Mouse (Mus musculus) midbrain, embryonic 11.5 days (tissue): ENCODE measurements around the gene Hsh2d. TPM values are rescaled to one million over a fixed set of nuclear protein-coding genes. Genes with fewer than 3 reads are reported as not detected.

Experiments
- ATAC-seq: fragments of 200-750 bp; cut with Nextera tagmentation; 2 replicates; pipeline ENCODE4 v1.8.0; 2017; ENCODE audit warnings: moderate TSS enrichment, moderate library complexity; ENCODE audit not compliant: low FRiP score
- DNase-seq: peaks from one replicate; pipeline ENCODE4 v3.0.0; 2015; ENCODE audit warnings: low spot score; ENCODE audit errors: missing footprints
- H3K27ac ChIP-seq: fragments of 300-500 bp; sonication (generic); 2 replicates; pipeline ENCODE4 v1.5.1; 2014; ENCODE audit warnings: low read depth, low read length
- H3K27me3 ChIP-seq: fragments of 300-500 bp; sonication (generic); 2 replicates; pipeline ENCODE4 v1.6.1; 2014; ENCODE audit warnings: mild to moderate bottlenecking, low read length, moderate library complexity, mixed read lengths; ENCODE audit not compliant: control insufficient read depth, insufficient read depth
- H3K36me3 ChIP-seq: fragments of 300-500 bp; sonication (generic); 2 replicates; pipeline ENCODE4 v1.6.1; 2014; ENCODE audit warnings: mild to moderate bottlenecking, low read length, moderate library complexity, mixed read lengths; ENCODE audit not compliant: control insufficient read depth, insufficient read depth
- H3K4me1 ChIP-seq: fragments of 300-500 bp; sonication (generic); 2 replicates; pipeline ENCODE4 v1.6.1; 2014; ENCODE audit warnings: low read length; ENCODE audit not compliant: control insufficient read depth, insufficient read depth
- H3K4me2 ChIP-seq: fragments of 300-500 bp; sonication (generic); 2 replicates; pipeline ENCODE4 v1.6.1; 2014; ENCODE audit warnings: mild to moderate bottlenecking, moderate library complexity
- H3K4me3 ChIP-seq: fragments of 300-500 bp; sonication (generic); 2 replicates; pipeline ENCODE4 v1.5.1; 2014; ENCODE audit warnings: low read depth, low read length
- H3K9ac ChIP-seq: fragments of 300-500 bp; sonication (generic); 2 replicates; pipeline ENCODE4 v1.6.1; 2014; ENCODE audit warnings: low read length
- H3K9me3 ChIP-seq: fragments of 300-500 bp; sonication (generic); 2 replicates; pipeline ENCODE4 v1.6.1; 2016; ENCODE audit warnings: low read length; ENCODE audit not compliant: control insufficient read depth
- WGBS: fragments of 180-500 bp; shearing (Covaris S2); extraction: QIAGEN DNeasy Blood & Tissue Kit; methylation state at CpG from one replicate; pipeline ENCODE4 v1.1.7; 2014; 5-methylcytosine and 5-hydroxymethylcytosine counted together
- polyA plus RNA-seq: library from polyadenylated mRNA; unstranded; fragments of >200 nt; fragmentation: Nextera tagmentation; extraction: Ambion mirVana; gene quantifications from 2 replicates; pipeline ENCODE4 v1.2.1, GENCODE M21; 2014

The Hsh2d gene
- polyA plus RNA-seq, 1 experiment from 2014 or later, result not detected

DNA sequence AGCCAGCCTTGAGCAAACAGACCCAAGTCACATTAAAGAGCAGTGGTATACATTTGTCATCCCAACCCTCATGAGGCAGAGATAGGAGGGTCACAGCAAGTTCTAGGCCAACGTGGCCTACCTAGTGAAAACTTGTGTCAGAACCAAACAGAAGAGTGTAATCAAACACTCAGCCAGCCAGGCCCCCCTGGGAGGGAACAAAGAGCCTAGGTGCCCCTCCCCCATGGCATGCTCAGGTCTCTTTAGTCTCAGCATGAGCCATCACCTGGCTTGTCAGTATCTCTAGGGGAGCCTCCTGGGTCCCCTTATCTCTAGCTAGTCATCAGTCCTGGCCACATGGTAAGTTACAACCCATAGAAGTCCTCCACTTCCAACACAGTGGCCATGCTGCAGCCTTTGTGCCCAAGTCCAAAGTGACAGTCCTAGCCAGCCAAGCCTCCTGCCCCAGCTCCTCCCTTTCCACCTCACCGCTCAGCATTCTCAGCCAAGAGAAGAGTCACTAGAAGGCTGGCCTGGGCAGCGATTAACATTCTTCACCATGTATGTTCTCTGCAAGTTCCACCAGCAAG is 19.7 kb upstream of the Hsh2d start:
- no peak overlapping the region for H3K4me3 ChIP-seq
- WGBS, result 95% methylated on average over 3 of the region's 3 CpGs
- peaks cover 23% of the 10 kb centered on the region for H3K36me3 ChIP-seq
- no peaks in the 10 kb centered on the region for H3K9me3 ChIP-seq
- ATAC-seq (no peak), DNase-seq (peak; percentile 33)
- no peaks in the 10 kb centered on the region for H3K4me1 ChIP-seq
- no peak overlapping the region for H3K9ac ChIP-seq
- H3K27me3 ChIP-seq, result no peaks in the 10 kb centered on the region
- H3K4me2 ChIP-seq, result no peak overlapping the region
- no peak overlapping the region for H3K27ac ChIP-seq

DNA sequence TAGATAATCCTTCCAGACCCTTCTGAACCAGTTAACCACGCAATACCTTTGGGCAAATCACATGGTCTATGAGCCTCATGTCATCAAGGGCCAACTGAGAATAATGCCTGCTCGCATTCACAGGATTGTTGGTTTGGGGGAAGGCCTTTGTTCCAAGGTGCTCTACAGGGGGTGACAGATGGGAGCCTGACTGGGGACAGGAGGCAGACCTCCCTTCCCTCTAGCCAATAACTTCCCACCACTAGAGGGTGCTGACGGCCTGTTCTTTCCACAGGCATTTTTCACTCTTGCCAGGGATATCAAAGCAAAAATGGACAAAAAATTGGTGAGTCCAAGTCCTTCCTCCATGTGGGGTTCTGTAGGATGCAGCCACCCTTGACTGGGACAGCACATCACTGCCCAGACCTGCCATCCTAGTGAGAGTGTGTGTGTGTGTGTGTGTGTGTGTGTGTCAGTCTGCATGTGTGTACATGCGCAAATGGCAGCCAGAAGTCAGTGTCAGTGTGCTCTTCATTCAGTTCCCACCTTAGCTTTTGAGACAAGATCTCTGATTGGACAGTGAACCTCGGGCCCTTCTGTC is 12.0 kb upstream of the Hsh2d start:
- H3K27me3 ChIP-seq, result no peaks in the 10 kb centered on the region
- no peak overlapping the region for H3K27ac ChIP-seq
- H3K36me3 ChIP-seq, result peaks cover 31% of the 10 kb centered on the region
- peak; percentile 57; the same call in 1 of the 2 replicates for ATAC-seq
- H3K9me3 ChIP-seq, result no peaks in the 10 kb centered on the region
- WGBS, result 56% methylated on average over 5 of the region's 5 CpGs
- H3K4me3 ChIP-seq, result no peak overlapping the region
- H3K9ac ChIP-seq, result no peak overlapping the region
- no peak overlapping the region for H3K4me2 ChIP-seq
- H3K4me1 ChIP-seq, result no peaks in the 10 kb centered on the region
- peak; percentile 93 for DNase-seq

DNA sequence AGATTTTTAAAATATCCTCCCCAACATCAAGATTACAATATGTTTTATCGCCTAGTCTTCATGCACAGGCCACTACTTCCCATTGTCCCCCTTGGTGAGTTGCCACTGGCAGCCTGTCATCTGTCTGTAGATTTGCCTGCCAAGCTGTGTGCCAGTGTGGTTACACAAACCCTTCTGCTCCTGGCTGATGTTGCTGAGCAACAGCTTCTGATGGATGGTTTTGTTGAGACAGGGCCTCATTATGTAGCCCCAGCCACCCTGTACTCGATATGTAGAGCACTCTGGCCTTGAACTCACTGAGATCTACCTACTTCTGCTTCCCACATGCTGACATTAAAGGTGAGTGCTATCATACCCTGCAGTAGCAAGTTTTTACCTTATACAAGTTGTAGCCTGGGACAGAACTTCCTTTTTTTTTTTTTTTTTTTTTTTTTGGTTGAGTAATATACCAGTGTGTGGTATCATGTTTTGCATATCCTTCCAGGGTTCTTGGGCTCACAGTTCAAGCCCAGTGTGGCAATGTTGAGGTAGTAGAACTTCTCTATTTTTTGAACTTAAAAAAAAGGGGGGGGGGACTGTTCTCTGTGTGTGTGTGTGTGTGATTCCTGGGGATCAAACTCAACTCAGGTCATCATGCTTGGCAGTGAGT is 5.8 kb upstream of the Hsh2d start:
- no peak for ATAC-seq
- no peaks in the 10 kb centered on the region for H3K9me3 ChIP-seq

DNA sequence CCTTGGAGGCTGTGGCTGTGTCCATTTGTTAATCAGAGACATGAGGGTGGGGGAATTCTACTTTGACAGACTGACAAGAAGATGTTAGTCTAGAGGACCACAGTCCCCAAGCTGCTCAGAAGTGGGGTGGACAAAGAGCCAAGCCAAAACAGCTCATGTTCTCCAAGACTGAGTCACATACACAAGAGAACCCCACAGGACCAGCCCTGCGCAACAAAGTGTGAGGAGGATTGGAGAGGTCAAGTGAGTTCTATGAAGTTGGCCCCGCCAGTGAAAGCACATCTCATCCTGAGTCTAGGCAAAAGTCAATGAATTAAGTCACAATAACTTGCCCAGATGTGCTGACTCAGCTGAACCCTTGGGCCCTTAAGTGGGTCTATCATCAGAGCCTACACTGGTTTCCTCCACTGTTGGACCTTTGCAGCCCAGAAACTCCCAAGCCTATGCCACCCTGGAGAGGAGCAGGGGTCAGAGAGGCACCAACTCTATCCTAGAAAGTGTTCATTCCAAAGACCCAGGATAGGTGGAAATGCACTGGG is 1.6 kb upstream of the Hsh2d start:
- Histone ChIP-seq H3K9ac (no peak overlapping the region), H3K36me3 (no peaks in the 10 kb centered on the region), H3K9me3 (no peaks in the 10 kb centered on the region), H3K27ac (no peak overlapping the region), H3K4me1 (no peaks in the 10 kb centered on the region), H3K27me3 (no peaks in the 10 kb centered on the region), H3K4me2 (no peak overlapping the region), H3K4me3 (no peak overlapping the region)
- WGBS, result 79% methylated on average over 2 of the region's 2 CpGs
- ATAC-seq, result no peak
- peak; percentile 10 for DNase-seq

More for the DNA sequence above, 5.8 kb upstream of the Hsh2d start:
- H3K9ac ChIP-seq, result no peak overlapping the region
- H3K27ac ChIP-seq, result no peak overlapping the region
- WGBS, result 84% methylated on average over 2 of the region's 2 CpGs
- H3K4me1 ChIP-seq, result no peaks in the 10 kb centered on the region
- H3K27me3 ChIP-seq, result no peaks in the 10 kb centered on the region
- peaks cover 7% of the 10 kb centered on the region; the same call in 1 of the 2 replicates for H3K36me3 ChIP-seq
- no peak overlapping the region for H3K4me2 ChIP-seq
- no peak overlapping the region for H3K4me3 ChIP-seq
- DNase-seq, result peak; percentile 53

DNA sequence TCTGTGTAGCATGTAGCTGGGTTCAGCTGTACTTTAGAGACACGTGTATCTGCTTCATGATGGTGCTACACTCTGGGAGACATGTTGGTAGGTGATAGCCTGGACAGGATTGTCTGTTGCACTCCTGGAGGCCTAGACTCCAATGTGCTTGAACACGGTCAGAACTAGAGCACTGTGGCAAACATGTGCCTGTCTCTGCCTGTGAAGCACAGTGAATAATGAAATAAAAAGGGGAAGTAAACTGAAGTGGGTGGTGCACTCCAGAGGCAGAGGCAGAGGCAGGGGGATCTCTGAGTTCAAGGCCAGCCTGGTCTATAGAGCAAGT is 739 bp downstream of the Hsh2d start:
- WGBS, result 86% methylated on average over 2 of the region's 2 CpGs

DNA sequence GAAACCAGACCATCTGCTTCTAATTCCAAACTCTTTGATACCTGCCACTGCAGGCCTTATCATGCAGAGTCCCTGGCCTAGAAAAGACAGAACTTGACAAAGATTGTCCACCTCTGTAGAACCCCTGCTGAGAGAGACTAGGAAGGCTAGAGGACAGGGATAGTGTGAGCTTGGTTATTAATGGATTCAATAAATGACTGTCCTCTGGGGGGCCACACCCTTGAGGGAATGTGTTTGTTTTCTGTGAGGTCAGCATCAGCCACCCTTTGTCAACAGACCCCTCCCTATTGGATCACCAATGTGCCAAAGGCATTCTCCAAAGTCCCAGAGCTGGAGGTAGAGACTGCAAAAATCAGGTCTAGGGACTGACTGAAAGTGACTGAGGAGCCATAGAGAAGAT is 2.6 kb downstream of the Hsh2d start:
- DNase-seq, result no peak

More for the DNA sequence above, 739 bp downstream of the Hsh2d start:
- Histone ChIP-seq H3K9ac (no peak overlapping the region), H3K4me1 (no peaks in the 10 kb centered on the region), H3K27ac (no peak overlapping the region), H3K36me3 (no peaks in the 10 kb centered on the region), H3K9me3 (no peaks in the 10 kb centered on the region), H3K4me3 (no peak overlapping the region), H3K27me3 (no peaks in the 10 kb centered on the region), H3K4me2 (no peak overlapping the region)
- DNase-seq (no peak), ATAC-seq (no peak)

DNA sequence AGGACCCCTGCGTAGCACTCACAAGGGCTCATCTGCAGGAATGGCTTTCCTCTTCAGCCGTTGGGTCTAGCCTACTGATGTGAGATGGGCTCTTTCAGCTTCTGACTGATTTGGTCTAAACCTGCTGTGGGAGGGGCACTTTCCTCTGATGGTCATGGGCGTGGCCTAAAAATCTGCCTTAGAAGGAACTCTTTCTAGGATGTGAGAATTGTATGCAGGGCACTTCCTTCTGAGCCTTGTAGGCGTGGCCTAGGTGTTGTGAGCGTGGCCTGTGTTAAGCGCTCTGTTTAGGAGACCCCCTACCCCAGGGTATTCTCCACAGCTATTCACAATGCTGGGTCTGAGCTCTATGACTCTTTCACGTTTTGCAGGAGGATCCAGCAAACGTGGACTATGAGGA is 8.6 kb downstream of the Hsh2d start:
- no peak overlapping the region for H3K27ac ChIP-seq
- ATAC-seq, result no peak
- no peaks in the 10 kb centered on the region for H3K36me3 ChIP-seq
- no peak overlapping the region for H3K4me2 ChIP-seq
- H3K9me3 ChIP-seq, result peaks cover 12% of the 10 kb centered on the region
- H3K4me1 ChIP-seq, result no peaks in the 10 kb centered on the region
- 60% methylated on average over 8 of the region's 8 CpGs for WGBS
- H3K9ac ChIP-seq, result no peak overlapping the region
- no peak overlapping the region for H3K4me3 ChIP-seq
- DNase-seq, result no peak
- H3K27me3 ChIP-seq, result no peaks in the 10 kb centered on the region

More for the DNA sequence above, 2.6 kb downstream of the Hsh2d start:
- Histone ChIP-seq H3K9me3 (no peaks in the 10 kb centered on the region), H3K4me3 (no peak overlapping the region), H3K36me3 (no peaks in the 10 kb centered on the region), H3K9ac (no peak overlapping the region), H3K27me3 (no peaks in the 10 kb centered on the region), H3K4me1 (no peaks in the 10 kb centered on the region), H3K27ac (no peak overlapping the region), H3K4me2 (no peak overlapping the region)
- ATAC-seq, result no peak

DNA sequence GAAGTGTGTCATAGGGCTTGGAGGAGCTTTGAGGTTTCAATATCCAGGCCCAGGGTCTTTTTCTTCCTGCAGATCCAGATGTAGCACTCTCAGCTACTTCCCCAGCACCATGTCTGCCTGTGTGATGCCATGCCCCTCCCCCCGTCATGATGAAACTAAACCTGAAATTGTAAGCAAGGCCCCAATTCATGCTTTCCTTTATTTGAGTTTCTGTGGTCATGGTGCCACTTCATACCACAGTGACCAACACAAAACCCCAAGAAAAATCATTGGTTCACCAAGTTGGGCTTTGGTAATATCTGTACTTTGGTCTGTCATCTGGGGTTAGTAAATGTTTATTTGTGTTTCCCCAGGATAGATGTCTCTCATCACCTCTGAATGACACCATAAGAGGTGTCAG is 19.1 kb downstream of the Hsh2d start:
- 76% methylated on average over 1 of the region's 1 CpGs for WGBS
- no peaks in the 10 kb centered on the region for H3K36me3 ChIP-seq
- H3K4me2 ChIP-seq, result no peak overlapping the region
- H3K9me3 ChIP-seq, result peaks cover 5% of the 10 kb centered on the region
- DNase-seq (no peak), ATAC-seq (no peak)
- H3K27ac ChIP-seq, result no peak overlapping the region
- H3K4me1 ChIP-seq, result no peaks in the 10 kb centered on the region
- H3K9ac ChIP-seq, result no peak overlapping the region
- H3K27me3 ChIP-seq, result no peaks in the 10 kb centered on the region
- H3K4me3 ChIP-seq, result no peak overlapping the region

DNA sequence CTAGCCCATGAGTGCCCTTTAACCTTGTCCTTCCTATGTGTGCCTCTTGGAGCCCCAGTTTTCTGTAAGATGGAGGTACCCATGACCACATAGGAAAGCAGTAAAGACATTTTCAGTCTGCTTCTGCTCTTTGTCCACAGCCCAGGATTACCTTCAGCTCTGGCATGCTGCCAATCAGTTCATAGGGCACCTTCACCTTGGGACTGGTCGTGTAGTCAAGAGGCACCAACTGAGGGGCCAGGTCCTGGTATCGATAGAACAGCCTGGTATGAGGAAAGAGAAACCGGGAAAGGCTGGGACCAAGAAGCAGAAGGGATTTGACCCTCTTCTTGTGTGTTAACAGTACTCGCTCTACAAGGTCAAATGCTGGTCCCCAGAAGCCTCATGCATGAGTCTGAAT is 20.8 kb downstream of the Hsh2d start:
- H3K36me3 ChIP-seq, result no peaks in the 10 kb centered on the region

More for the DNA sequence above, 20.8 kb downstream of the Hsh2d start:
- no peaks in the 10 kb centered on the region for H3K4me1 ChIP-seq
- DNase-seq (no peak), ATAC-seq (no peak)
- H3K9ac ChIP-seq, result no peak overlapping the region
- H3K4me2 ChIP-seq, result no peak overlapping the region
- H3K4me3 ChIP-seq, result no peak overlapping the region
- WGBS, result 78% methylated on average over 4 of the region's 4 CpGs
- H3K27ac ChIP-seq, result no peak overlapping the region
- no peaks in the 10 kb centered on the region for H3K27me3 ChIP-seq
- H3K9me3 ChIP-seq, result no peaks in the 10 kb centered on the region
